Mouse (Mus musculus) olfactory bulb, adult 2 months (tissue): ENCODE results near the gene Lonrf3.

Source experiments
- CTCF ChIP-seq: fragments of 200-500 bp; IDR thresholded peaks from 2 replicates; pipeline ENCODE4 v1.5.1; 2012; ENCODE audit warnings: low read depth, mild to moderate bottlenecking, low read length, moderate library complexity; ENCODE audit not compliant: insufficient read depth
- POLR2A ChIP-seq: fragments of 200-500 bp; IDR thresholded peaks from 2 replicates; pipeline ENCODE4 v1.6.1; 2012; ENCODE audit warnings: mild to moderate bottlenecking, low read depth, low read length, moderate library complexity; ENCODE audit not compliant: insufficient read depth

GRCm38 (mm10) chrX:36278750-36279149 lies 49.4 kb upstream of the Lonrf3 start:
- TF ChIP-seq POLR2A (no peak), CTCF (no peak)
